Mouse (Mus musculus) CH12.LX (cell line): ENCODE data around the gene Ror2.

Source experiments
- BHLHE40 ChIP-seq: IDR thresholded peaks from 2 replicates; pipeline ENCODE4 v1.6.1; 2011; ENCODE audit warnings: mild to moderate bottlenecking, low read depth, low read length, improper control_type of control experiment
- CTCF ChIP-seq, 2 experiments: IDR thresholded peaks in 1 of 2; conservative IDR thresholded peaks in 1 of 2; 2 replicates each; pipeline ENCODE4 v1.5.1; 2011 to 2012; ENCODE audit warnings: low read depth in 2 of 2, low read length in 2 of 2, improper control_type of control experiment in 1 of 2, inconsistent platforms in 1 of 2, mild to moderate bottlenecking in 1 of 2, moderate library complexity in 1 of 2
- E2F4 ChIP-seq: IDR thresholded peaks from 2 replicates; pipeline ENCODE4 v1.6.1; 2011; ENCODE audit warnings: low read depth, low read length, improper control_type of control experiment; ENCODE audit not compliant: insufficient replicate concordance
- EP300 ChIP-seq: IDR thresholded peaks from 2 replicates; pipeline ENCODE4 v1.6.1; 2011; ENCODE audit warnings: low read length, improper control_type of control experiment
- IRF4 ChIP-seq: IDR thresholded peaks from 2 replicates; pipeline ENCODE4 v1.6.1; 2014; ENCODE audit warnings: low read depth, mild to moderate bottlenecking, inconsistent platforms, low read length, improper control_type of control experiment
- JUND ChIP-seq: conservative IDR thresholded peaks from 2 replicates; pipeline ENCODE4 v1.6.1; 2011; ENCODE audit warnings: low read depth, low read length, improper control_type of control experiment
- KAT2A ChIP-seq: IDR thresholded peaks from 2 replicates; pipeline ENCODE4 v1.6.1; 2012; ENCODE audit warnings: low read length, improper control_type of control experiment, inconsistent platforms; ENCODE audit not compliant: insufficient replicate concordance
- MAX ChIP-seq: IDR thresholded peaks from 2 replicates; pipeline ENCODE4 v1.6.1; 2011; ENCODE audit warnings: low read length, improper control_type of control experiment
- PAX5 ChIP-seq: IDR thresholded peaks from 2 replicates; pipeline ENCODE4 v1.6.1; 2012; ENCODE audit warnings: low read length, inconsistent platforms, mixed read lengths
- POLR2A ChIP-seq: IDR thresholded peaks from 2 replicates; pipeline ENCODE4 v1.6.1; 2011; ENCODE audit warnings: low read depth, mild to moderate bottlenecking, improper control_type of control experiment, low read length
- RAD21 ChIP-seq: IDR thresholded peaks from 2 replicates; pipeline ENCODE4 v1.6.1; 2011; ENCODE audit warnings: low read depth, mild to moderate bottlenecking, low read length, improper control_type of control experiment, moderate library complexity
- TBP ChIP-seq: conservative IDR thresholded peaks from 2 replicates; pipeline ENCODE4 v1.6.1; 2011; ENCODE audit warnings: low read depth, low read length, improper control_type of control experiment
- TCF12 ChIP-seq: IDR thresholded peaks from 2 replicates; pipeline ENCODE4 v1.6.1; 2014; ENCODE audit warnings: low read depth, mild to moderate bottlenecking, inconsistent platforms, low read length, improper control_type of control experiment
- ZKSCAN1 ChIP-seq: IDR thresholded peaks from 2 replicates; pipeline ENCODE4 v1.6.1; 2012; ENCODE audit warnings: low read depth, inconsistent platforms, low read length, improper control_type of control experiment, borderline replicate concordance

DNA sequence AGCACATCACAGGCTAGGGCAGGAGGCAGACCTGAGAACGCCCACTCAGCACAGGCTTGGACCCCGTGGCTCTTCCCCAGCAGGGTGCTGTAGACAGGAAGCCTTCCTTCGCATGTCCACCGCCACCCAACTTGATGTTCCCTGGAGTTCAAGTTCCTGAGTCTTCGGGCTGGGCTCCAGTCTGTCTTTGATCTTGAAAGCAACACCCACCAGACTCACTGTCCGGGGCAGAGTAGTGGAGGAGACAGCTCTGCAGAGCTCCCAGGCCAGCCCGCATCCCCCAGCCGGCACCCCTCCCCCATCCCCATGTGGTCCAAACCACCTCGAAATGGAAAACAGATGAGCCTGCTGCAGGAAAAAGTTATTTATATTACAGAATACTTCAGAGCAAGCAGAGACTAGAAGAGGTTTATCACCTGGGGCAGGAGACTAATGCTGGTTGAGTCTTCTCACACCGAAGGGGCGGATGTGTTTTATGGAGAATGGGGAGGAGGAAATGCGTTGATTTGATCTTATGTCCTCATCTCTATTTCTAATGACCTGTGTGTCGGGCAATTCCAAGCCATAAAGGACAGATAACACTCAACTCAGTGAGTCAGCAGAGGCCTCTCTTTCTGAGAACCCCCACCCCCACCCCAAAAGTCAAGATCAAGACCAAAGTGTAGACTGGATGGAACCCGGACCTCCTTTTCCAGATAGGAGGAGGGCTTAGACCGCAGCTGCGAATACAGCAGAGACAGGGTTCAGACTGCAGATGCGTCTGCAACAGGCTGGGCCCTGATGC, 80.6 kb downstream of the Ror2 start:
- TF ChIP-seq RAD21 (no peak), CTCF (conservative IDR thresholded peaks at IDR 0.05 in 1 of 2, IDR thresholded peaks at IDR 0.05 in 1 of 2; ENCODE audit: low read depth in 2 of 2, low read length in 2 of 2) (no peak), POLR2A (no peak), PAX5 (no peak), JUND (no peak), EP300 (no peak), KAT2A (no peak), TBP (no peak), E2F4 (no peak), TCF12 (no peak), MAX (no peak), IRF4 (no peak), BHLHE40 (no peak), ZKSCAN1 (no peak)
